Mouse (Mus musculus): ENCODE results near the gene Kctd3. TPM values are rescaled to one million over a fixed set of nuclear protein-coding genes. Genes with fewer than 3 reads are reported as not detected.
A peak's percentile ranks its signal among the peaks of the same experiment; 100 is the strongest.

Gene Kctd3
- polyA plus RNA-seq, 1 experiment: 60.9 TPM

GRCm38 (mm10) chr1:188993218-188993617 lies 14.4 kb downstream of the Kctd3 start:
- H3K27ac ChIP-seq (ENCODE audit: insufficient read depth, low read length): no peak overlapping the region
- no peaks in the 10 kb centered on the region for H3K27me3 ChIP-seq (ENCODE audit: control insufficient read depth, insufficient read depth, low read length, poor library complexity, severe bottlenecking)
- H3K9me3 ChIP-seq (replicated peaks; ENCODE audit: control insufficient read depth, insufficient read depth, low read length, poor library complexity, severe bottlenecking): no peaks in the 10 kb centered on the region
- peaks cover 7% of the 10 kb centered on the region for H3K4me1 ChIP-seq (ENCODE audit: control insufficient read depth, insufficient read depth, low read length)
- H3K9ac ChIP-seq (ENCODE audit: low read depth, poor library complexity, severe bottlenecking): no peak overlapping the region
- TF ChIP-seq EP300 (IDR thresholded peaks at IDR 0.05; ENCODE audit: insufficient read depth, low read depth, low read length) (no peak), CTCF (IDR thresholded peaks at IDR 0.05; ENCODE audit: low read depth, low read length) (no peak), POLR2A (IDR thresholded peaks at IDR 0.05; ENCODE audit: insufficient read depth, low read length) (no peak)
- peaks cover 23% of the 10 kb centered on the region for H3K36me3 ChIP-seq (ENCODE audit: control insufficient read depth, insufficient read depth, low read length, poor library complexity, severe bottlenecking)
- H3K4me3 ChIP-seq (ENCODE audit: low read depth, low read length): no peak overlapping the region

DNA sequence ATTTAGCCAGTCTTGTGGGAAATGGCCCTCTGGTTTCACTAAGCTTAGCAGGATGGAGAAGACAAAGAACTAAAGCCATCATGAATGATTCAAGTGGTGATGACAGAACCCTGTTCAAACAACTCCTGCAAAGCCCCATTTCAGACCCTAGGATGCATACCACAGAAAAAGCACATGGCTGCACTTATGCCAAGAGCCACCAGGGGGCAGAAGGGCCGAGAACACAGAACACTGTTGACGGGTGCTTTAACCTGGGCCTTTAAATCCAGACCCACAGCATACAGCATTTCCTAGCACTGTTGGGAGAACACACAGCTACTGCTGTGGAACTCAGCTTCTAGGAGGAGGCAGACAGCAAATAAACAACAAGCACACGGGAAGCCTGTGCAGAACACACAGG lies 27.6 kb downstream of the Kctd3 start:
- H3K27ac ChIP-seq (ENCODE audit: insufficient read depth, low read length): no peak overlapping the region
- no peak for TF ChIP-seq POLR2A (IDR thresholded peaks at IDR 0.05; ENCODE audit: insufficient read depth, low read length)
- peak; percentile 79 for TF ChIP-seq CTCF (IDR thresholded peaks at IDR 0.05; ENCODE audit: low read depth, low read length)
- H3K36me3 ChIP-seq (ENCODE audit: control insufficient read depth, insufficient read depth, low read length, poor library complexity, severe bottlenecking): peaks cover 49% of the 10 kb centered on the region

GRCm38 (mm10) chr1:188973926-188974325 lies 33.7 kb downstream of the Kctd3 start:
- no peaks in the 10 kb centered on the region for H3K27me3 ChIP-seq (ENCODE audit: control insufficient read depth, insufficient read depth, low read length, poor library complexity, severe bottlenecking)
- H3K9me3 ChIP-seq (replicated peaks; ENCODE audit: control insufficient read depth, insufficient read depth, low read length, poor library complexity, severe bottlenecking): no peaks in the 10 kb centered on the region
- H3K9ac ChIP-seq (ENCODE audit: low read depth, poor library complexity, severe bottlenecking): no peak overlapping the region
- TF ChIP-seq EP300 (IDR thresholded peaks at IDR 0.05; ENCODE audit: insufficient read depth, low read depth, low read length) (no peak), CTCF (IDR thresholded peaks at IDR 0.05; ENCODE audit: low read depth, low read length) (no peak), POLR2A (IDR thresholded peaks at IDR 0.05; ENCODE audit: insufficient read depth, low read length) (no peak)
- H3K27ac ChIP-seq (ENCODE audit: insufficient read depth, low read length): no peak overlapping the region
- no peaks in the 10 kb centered on the region for H3K4me1 ChIP-seq (ENCODE audit: control insufficient read depth, insufficient read depth, low read length)
- peaks cover 52% of the 10 kb centered on the region for H3K36me3 ChIP-seq (ENCODE audit: control insufficient read depth, insufficient read depth, low read length, poor library complexity, severe bottlenecking)
- no peak overlapping the region for H3K4me3 ChIP-seq (ENCODE audit: low read depth, low read length)

More for the DNA sequence above, 27.6 kb downstream of the Kctd3 start:
- H3K27me3 ChIP-seq (ENCODE audit: control insufficient read depth, insufficient read depth, low read length, poor library complexity, severe bottlenecking): no peaks in the 10 kb centered on the region
- no peak overlapping the region for H3K4me3 ChIP-seq (ENCODE audit: low read depth, low read length)
- no peaks in the 10 kb centered on the region for H3K4me1 ChIP-seq (ENCODE audit: control insufficient read depth, insufficient read depth, low read length)
- no peak overlapping the region for H3K9ac ChIP-seq (ENCODE audit: low read depth, poor library complexity, severe bottlenecking)
- H3K9me3 ChIP-seq (replicated peaks; ENCODE audit: control insufficient read depth, insufficient read depth, low read length, poor library complexity, severe bottlenecking): no peaks in the 10 kb centered on the region

DNA sequence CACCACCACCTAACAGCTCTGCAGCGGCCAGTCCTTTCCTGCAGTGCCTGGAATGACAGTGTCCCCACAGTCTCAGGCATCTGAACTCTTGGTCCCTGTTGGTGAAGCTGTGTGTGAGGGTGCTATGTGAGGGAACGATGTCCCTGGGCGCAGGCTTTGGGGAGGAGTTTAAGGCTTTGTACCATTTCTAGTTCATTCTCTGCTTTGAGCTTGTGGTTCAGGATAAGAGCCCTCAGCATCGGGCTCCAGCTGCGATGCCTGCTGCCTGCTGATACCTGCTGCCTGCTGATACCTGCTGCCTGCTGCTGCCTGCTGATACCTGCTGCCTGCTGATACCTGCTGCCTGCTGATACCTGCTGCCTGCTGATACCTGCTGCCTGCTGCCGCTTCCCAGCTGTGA lies 34.6 kb downstream of the Kctd3 start:
- Histone ChIP-seq H3K4me1 (ENCODE audit: control insufficient read depth, insufficient read depth, low read length) (no peaks in the 10 kb centered on the region), H3K9ac (ENCODE audit: low read depth, poor library complexity, severe bottlenecking) (no peak overlapping the region), H3K27me3 (ENCODE audit: control insufficient read depth, insufficient read depth, low read length, poor library complexity, severe bottlenecking) (no peaks in the 10 kb centered on the region), H3K4me3 (ENCODE audit: low read depth, low read length) (no peak overlapping the region), H3K36me3 (ENCODE audit: control insufficient read depth, insufficient read depth, low read length, poor library complexity, severe bottlenecking) (peaks cover 48% of the 10 kb centered on the region), H3K27ac (ENCODE audit: insufficient read depth, low read length) (no peak overlapping the region), H3K9me3 (replicated peaks; ENCODE audit: control insufficient read depth, insufficient read depth, low read length, poor library complexity, severe bottlenecking) (no peaks in the 10 kb centered on the region)
- TF ChIP-seq EP300 (IDR thresholded peaks at IDR 0.05; ENCODE audit: insufficient read depth, low read depth, low read length) (no peak), POLR2A (IDR thresholded peaks at IDR 0.05; ENCODE audit: insufficient read depth, low read length) (no peak), CTCF (IDR thresholded peaks at IDR 0.05; ENCODE audit: low read depth, low read length) (no peak)

DNA sequence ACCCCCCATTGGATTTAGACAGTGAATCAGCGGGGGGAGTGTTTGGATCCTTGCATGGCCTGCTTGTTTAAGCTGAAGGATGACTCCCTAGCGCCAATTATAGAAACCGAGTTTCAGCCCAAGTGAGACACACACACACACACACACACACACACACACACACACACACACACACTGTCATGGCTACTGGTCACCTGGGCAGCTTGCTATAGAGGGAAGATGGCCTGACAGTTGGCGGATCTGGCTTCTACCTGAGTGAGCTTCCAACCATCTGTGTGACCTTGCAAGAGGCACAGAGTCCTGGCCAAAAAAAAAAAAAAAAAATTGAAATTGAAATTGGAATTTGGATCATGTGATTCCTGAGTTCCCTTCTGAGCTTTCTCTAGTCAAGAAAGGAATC lies 55.1 kb downstream of the Kctd3 start:
- Histone ChIP-seq H3K27me3 (ENCODE audit: control insufficient read depth, insufficient read depth, low read length, poor library complexity, severe bottlenecking) (no peaks in the 10 kb centered on the region), H3K9me3 (replicated peaks; ENCODE audit: control insufficient read depth, insufficient read depth, low read length, poor library complexity, severe bottlenecking) (no peaks in the 10 kb centered on the region), H3K4me3 (ENCODE audit: low read depth, low read length) (no peak overlapping the region), H3K4me1 (ENCODE audit: control insufficient read depth, insufficient read depth, low read length) (no peaks in the 10 kb centered on the region), H3K9ac (ENCODE audit: low read depth, poor library complexity, severe bottlenecking) (no peak overlapping the region), H3K36me3 (ENCODE audit: control insufficient read depth, insufficient read depth, low read length, poor library complexity, severe bottlenecking) (no peaks in the 10 kb centered on the region), H3K27ac (ENCODE audit: insufficient read depth, low read length) (no peak overlapping the region)
- no peak for TF ChIP-seq CTCF (IDR thresholded peaks at IDR 0.05; ENCODE audit: low read depth, low read length)

DNA sequence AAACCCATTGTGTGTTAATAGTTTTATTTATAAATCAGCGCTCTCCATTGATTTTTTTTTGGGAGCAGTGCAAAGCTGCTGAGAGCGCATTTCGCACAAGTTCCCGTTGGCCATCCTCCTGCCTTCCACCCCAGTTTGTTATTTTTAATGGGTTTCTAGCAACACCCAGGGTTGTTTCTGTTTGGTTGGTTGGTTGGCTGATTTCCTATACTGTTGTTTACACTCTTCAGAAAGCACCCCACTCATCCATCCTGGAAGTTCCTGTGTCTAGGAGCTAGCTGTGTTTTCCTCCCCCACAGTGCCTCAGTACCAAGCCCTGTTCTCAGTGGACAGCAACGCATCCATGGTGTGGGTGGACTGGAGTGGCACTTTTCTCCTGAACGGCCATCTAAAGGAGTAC lies 56.5 kb downstream of the Kctd3 start:
- Histone ChIP-seq H3K9ac (ENCODE audit: low read depth, poor library complexity, severe bottlenecking) (no peak overlapping the region), H3K36me3 (ENCODE audit: control insufficient read depth, insufficient read depth, low read length, poor library complexity, severe bottlenecking) (no peaks in the 10 kb centered on the region), H3K27ac (ENCODE audit: insufficient read depth, low read length) (no peak overlapping the region), H3K9me3 (replicated peaks; ENCODE audit: control insufficient read depth, insufficient read depth, low read length, poor library complexity, severe bottlenecking) (no peaks in the 10 kb centered on the region), H3K27me3 (ENCODE audit: control insufficient read depth, insufficient read depth, low read length, poor library complexity, severe bottlenecking) (no peaks in the 10 kb centered on the region), H3K4me3 (ENCODE audit: low read depth, low read length) (no peak overlapping the region), H3K4me1 (ENCODE audit: control insufficient read depth, insufficient read depth, low read length) (no peaks in the 10 kb centered on the region)
- no peak for TF ChIP-seq POLR2A (IDR thresholded peaks at IDR 0.05; ENCODE audit: insufficient read depth, low read length)
- no peak for TF ChIP-seq EP300 (IDR thresholded peaks at IDR 0.05; ENCODE audit: insufficient read depth, low read depth, low read length)
- no peak for TF ChIP-seq CTCF (IDR thresholded peaks at IDR 0.05; ENCODE audit: low read depth, low read length)
